ENCODE assay signal across 8 mouse cellular contexts in genomic region chr3:103497696-103498095, GRCm38 (mm10).
"Had no signal": no experiment of that assay in that cellular context is flagged by ENCODE, and none has a peak within 500 bp of the region (broad histone marks: within the 10 kb centered on the region; RNA-seq: fewer than 3 reads in every experiment).

No protein-coding gene starts in this region.

- DNase-seq: kidney, adult 9 months; kidney, postnatal 10 days; kidney, postnatal 4 days; liver, embryonic 13.5 days; lung, adult 18-20 months; right cerebral cortex, postnatal 25 days; thymus, adult 2 months; thymus, postnatal 36 days had no signal
